Mouse (Mus musculus) midbrain, embryonic 13.5 days (tissue): Measurements from ENCODE around the gene Agfg1. TPM values are rescaled to one million over a fixed set of nuclear protein-coding genes. Genes with fewer than 3 reads are reported as not detected.

Source experiments
- ATAC-seq: fragments of 200-750 bp; cut with Nextera tagmentation; 2 replicates; pipeline ENCODE4 v1.8.0; 2017; ENCODE audit warnings: mild to moderate bottlenecking, moderate TSS enrichment, moderate library complexity
- H3K27ac ChIP-seq: fragments of 300-500 bp; sonication (generic); 2 replicates; pipeline ENCODE4 v1.5.1; 2015; ENCODE audit warnings: inconsistent platforms, mild to moderate bottlenecking, moderate library complexity
- H3K27me3 ChIP-seq: fragments of 300-500 bp; sonication (generic); 2 replicates; pipeline ENCODE4 v1.6.1; 2015; ENCODE audit warnings: mild to moderate bottlenecking, inconsistent platforms
- H3K36me3 ChIP-seq: fragments of 300-500 bp; sonication (generic); 2 replicates; pipeline ENCODE4 v1.6.1; 2015; ENCODE audit warnings: mild to moderate bottlenecking, inconsistent platforms
- H3K4me1 ChIP-seq: fragments of 300-500 bp; sonication (generic); replicated peaks from 2 replicates; pipeline ENCODE4 v1.6.1; 2015; ENCODE audit warnings: inconsistent platforms
- H3K4me2 ChIP-seq: fragments of 300-500 bp; sonication (generic); replicated peaks from 2 replicates; pipeline ENCODE4 v1.6.1; 2015; ENCODE audit warnings: moderate library complexity, mild to moderate bottlenecking, inconsistent platforms
- H3K4me3 ChIP-seq: fragments of 300-500 bp; sonication (generic); replicated peaks from 2 replicates; pipeline ENCODE4 v1.5.1; 2015; ENCODE audit warnings: mild to moderate bottlenecking, inconsistent platforms
- H3K9ac ChIP-seq: fragments of 300-500 bp; sonication (generic); replicated peaks from 2 replicates; pipeline ENCODE4 v1.6.1; 2015; ENCODE audit warnings: mild to moderate bottlenecking, inconsistent platforms
- H3K9me3 ChIP-seq: fragments of 300-500 bp; sonication (generic); 2 replicates; pipeline ENCODE4 v1.6.1; 2016; ENCODE audit warnings: mild to moderate bottlenecking, inconsistent platforms
- WGBS: fragments of 180-500 bp; shearing (Covaris S2); methylation state at CpG from one replicate; pipeline ENCODE4 v1.1.7; 2015; 5-methylcytosine and 5-hydroxymethylcytosine counted together
- polyA plus RNA-seq: library from polyadenylated mRNA; unstranded; fragments of >200 nt; fragmentation: Nextera tagmentation; extraction: Ambion mirVana; gene quantifications from 2 replicates; pipeline ENCODE4 v1.2.1, GENCODE M21; 2015

Gene Agfg1
- 26.5 and 31.0 TPM in 2 replicates for polyA plus RNA-seq

- Histone ChIP-seq H3K9me3 (no peaks in the 10 kb centered on the region), H3K9ac (peak within 1 kb of the TSS; percentile 97), H3K4me3 (peak within 1 kb of the TSS; percentile 98), H3K4me2 (peak within 1 kb of the TSS; percentile 84), H3K27ac (peak within 1 kb of the TSS; percentile 89), H3K4me1 (peaks cover 31% of the 10 kb centered on the region), H3K27me3 (no peaks in the 10 kb centered on the region), H3K36me3 (no peaks in the 10 kb centered on the region)
- peak; percentile 92 for ATAC-seq
- WGBS = 1% methylated on average over 34 of the region's 34 CpGs
These were observed at the start of gene Agfg1 for GRCm38 (mm10) chr1:82839296-82839613. Agfg1 (plus strand) TSS chr1:82839483.

- peaks cover 7% of the 10 kb centered on the region; the same call in 1 of the 2 replicates for H3K4me1 ChIP-seq
- H3K9me3 ChIP-seq = no peaks in the 10 kb centered on the region
- no peak overlapping the region for H3K4me3 ChIP-seq
- peak overlapping the region; percentile 30; the same call in 1 of the 2 replicates for H3K4me2 ChIP-seq
- ATAC-seq = peak; percentile 63
- H3K27me3 ChIP-seq = no peaks in the 10 kb centered on the region
- no peak overlapping the region for H3K27ac ChIP-seq
- no peak overlapping the region for H3K9ac ChIP-seq
- 60% methylated on average over 11 of the region's 11 CpGs for WGBS
- H3K36me3 ChIP-seq = no peaks in the 10 kb centered on the region
These were observed 48.2 kb upstream of the Agfg1 start for GRCm38 (mm10) chr1:82791105-82791504.

- no peaks in the 10 kb centered on the region for H3K36me3 ChIP-seq
- H3K4me1 ChIP-seq = peaks cover 7% of the 10 kb centered on the region; the same call in 1 of the 2 replicates
- no peaks in the 10 kb centered on the region for H3K27me3 ChIP-seq
- H3K4me3 ChIP-seq = no peak overlapping the region
- ATAC-seq = no peak
- no peaks in the 10 kb centered on the region for H3K9me3 ChIP-seq
- H3K27ac ChIP-seq = no peak overlapping the region
- H3K4me2 ChIP-seq = no peak overlapping the region
- no peak overlapping the region for H3K9ac ChIP-seq
- 90% methylated on average over 6 of the region's 6 CpGs for WGBS
These were observed 47.0 kb upstream of the Agfg1 start for GRCm38 (mm10) chr1:82792238-82792637.

- Histone ChIP-seq H3K27ac (no peak overlapping the region), H3K4me2 (no peak overlapping the region), H3K9me3 (no peaks in the 10 kb centered on the region), H3K4me3 (no peak overlapping the region), H3K36me3 (no peaks in the 10 kb centered on the region), H3K4me1 (0 out of 2 replicates have a peak, but pooled peaks cover 4% of the 10 kb centered on the region), H3K27me3 (no peaks in the 10 kb centered on the region), H3K9ac (no peak overlapping the region)
- 90% methylated on average over 3 of the region's 3 CpGs for WGBS
- ATAC-seq = no peak
These were observed 46.2 kb upstream of the Agfg1 start for GRCm38 (mm10) chr1:82793110-82793509.

GRCm38 (mm10) chr1:82793986-82794385 lies 45.3 kb upstream of the Agfg1 start:
- H3K27me3 ChIP-seq = no peaks in the 10 kb centered on the region
- 66% methylated on average over 4 of the region's 4 CpGs for WGBS
- H3K27ac ChIP-seq = no peak overlapping the region
- H3K4me1 ChIP-seq = 0 out of 2 replicates have a peak, but pooled peaks cover 4% of the 10 kb centered on the region
- H3K9ac ChIP-seq = no peak overlapping the region
- H3K4me2 ChIP-seq = no peak overlapping the region
- no peak for ATAC-seq
- no peak overlapping the region for H3K4me3 ChIP-seq
- no peaks in the 10 kb centered on the region for H3K36me3 ChIP-seq
- H3K9me3 ChIP-seq = no peaks in the 10 kb centered on the region

- no peak for ATAC-seq
- 0 out of 2 replicates have a peak, but pooled peaks cover 4% of the 10 kb centered on the region for H3K4me1 ChIP-seq
- H3K9me3 ChIP-seq = no peaks in the 10 kb centered on the region
- no peak overlapping the region for H3K9ac ChIP-seq
- no peak overlapping the region for H3K4me2 ChIP-seq
- H3K27me3 ChIP-seq = no peaks in the 10 kb centered on the region
- H3K36me3 ChIP-seq = no peaks in the 10 kb centered on the region
- 87% methylated on average over 2 of the region's 2 CpGs for WGBS
- no peak overlapping the region for H3K27ac ChIP-seq
- no peak overlapping the region for H3K4me3 ChIP-seq
These were observed 44.1 kb upstream of the Agfg1 start for GRCm38 (mm10) chr1:82795211-82795610.

- Histone ChIP-seq H3K9ac (no peak overlapping the region), H3K9me3 (no peaks in the 10 kb centered on the region), H3K4me1 (0 out of 2 replicates have a peak, but pooled peaks cover 3% of the 10 kb centered on the region), H3K27me3 (no peaks in the 10 kb centered on the region), H3K36me3 (no peaks in the 10 kb centered on the region), H3K4me3 (no peak overlapping the region), H3K4me2 (no peak overlapping the region), H3K27ac (no peak overlapping the region)
- WGBS = 86% methylated on average over 18 of the region's 18 CpGs
- ATAC-seq = no peak
These were observed 43.4 kb upstream of the Agfg1 start for GRCm38 (mm10) chr1:82795702-82796443.

- no peak overlapping the region for H3K4me2 ChIP-seq
- H3K36me3 ChIP-seq = no peaks in the 10 kb centered on the region
- WGBS = 96% methylated on average over 4 of the region's 4 CpGs
- ATAC-seq = no peak
- H3K9ac ChIP-seq = no peak overlapping the region
- no peaks in the 10 kb centered on the region for H3K4me1 ChIP-seq
- H3K27ac ChIP-seq = no peak overlapping the region
- H3K4me3 ChIP-seq = no peak overlapping the region
- H3K9me3 ChIP-seq = no peaks in the 10 kb centered on the region
- H3K27me3 ChIP-seq = no peaks in the 10 kb centered on the region
These were observed 42.2 kb upstream of the Agfg1 start for GRCm38 (mm10) chr1:82797088-82797487.

GRCm38 (mm10) chr1:82798304-82798703 lies 41.0 kb upstream of the Agfg1 start:
- WGBS = 71% methylated on average over 5 of the region's 5 CpGs
- no peaks in the 10 kb centered on the region for H3K4me1 ChIP-seq
- no peak for ATAC-seq

GRCm38 (mm10) chr1:82798922-82799321 lies 40.4 kb upstream of the Agfg1 start:
- no peak overlapping the region for H3K9ac ChIP-seq
- H3K27me3 ChIP-seq = no peaks in the 10 kb centered on the region
- H3K4me2 ChIP-seq = no peak overlapping the region
- H3K36me3 ChIP-seq = no peaks in the 10 kb centered on the region
- 85% methylated on average over 4 of the region's 4 CpGs for WGBS
- H3K4me3 ChIP-seq = no peak overlapping the region
- no peak overlapping the region for H3K27ac ChIP-seq
- H3K9me3 ChIP-seq = no peaks in the 10 kb centered on the region
- H3K4me1 ChIP-seq = no peaks in the 10 kb centered on the region
- no peak for ATAC-seq

More at GRCm38 (mm10) chr1:82798304-82798703, 41.0 kb upstream of the Agfg1 start:
- no peak overlapping the region for H3K4me3 ChIP-seq
- no peak overlapping the region for H3K4me2 ChIP-seq
- no peak overlapping the region for H3K27ac ChIP-seq
- H3K36me3 ChIP-seq = no peaks in the 10 kb centered on the region
- H3K9me3 ChIP-seq = no peaks in the 10 kb centered on the region
- H3K9ac ChIP-seq = no peak overlapping the region
- no peaks in the 10 kb centered on the region for H3K27me3 ChIP-seq

- ATAC-seq = no peak
These were observed 38.0 kb upstream of the Agfg1 start for GRCm38 (mm10) chr1:82801105-82801783.

GRCm38 (mm10) chr1:82803608-82804007 lies 35.7 kb upstream of the Agfg1 start:
- Histone ChIP-seq H3K27me3 (no peaks in the 10 kb centered on the region), H3K27ac (no peak overlapping the region), H3K36me3 (no peaks in the 10 kb centered on the region), H3K4me3 (no peak overlapping the region), H3K4me1 (no peaks in the 10 kb centered on the region), H3K9ac (no peak overlapping the region), H3K4me2 (no peak overlapping the region), H3K9me3 (no peaks in the 10 kb centered on the region)
- no peak for ATAC-seq
- 78% methylated on average over 7 of the region's 7 CpGs for WGBS

More at GRCm38 (mm10) chr1:82801105-82801783, 38.0 kb upstream of the Agfg1 start:
- Histone ChIP-seq H3K4me3 (no peak overlapping the region), H3K27ac (no peak overlapping the region), H3K9ac (no peak overlapping the region), H3K36me3 (no peaks in the 10 kb centered on the region), H3K4me1 (no peaks in the 10 kb centered on the region), H3K4me2 (no peak overlapping the region), H3K9me3 (no peaks in the 10 kb centered on the region), H3K27me3 (no peaks in the 10 kb centered on the region)
- 81% methylated on average over 12 of the region's 12 CpGs for WGBS
